Mouse (Mus musculus) CH12.LX (cell line): ENCODE data around the gene Pirb. TPM values are rescaled to one million over a fixed set of nuclear protein-coding genes. Genes with fewer than 3 reads are reported as not detected.
"Not testable (repeated sequence)": the region's sequence is repeated elsewhere in the genome, so short reads cannot be mapped to it uniquely, and the experiment has no call there.

Source experiments
- DNase-seq: peaks from one replicate; pipeline ENCODE4 v3.0.0-alpha.2; 2013; ENCODE audit errors: extremely low read depth
- H3K27ac ChIP-seq: 2 replicates; pipeline ENCODE4 v1.5.1; 2012; ENCODE audit warnings: low read depth, mild to moderate bottlenecking, control low read depth, moderate library complexity; ENCODE audit not compliant: insufficient read depth
- H3K27me3 ChIP-seq: replicated peaks from 2 replicates; pipeline ENCODE3; 2012; ENCODE audit warnings: inconsistent platforms
- H3K36me3 ChIP-seq, 2 experiments: replicated peaks in 1 of 2; 2 replicates each; pipeline versions ENCODE3 to v1.6.1; 2012; ENCODE audit warnings: inconsistent platforms in 1 of 2, low read length in 1 of 2, mild to moderate bottlenecking in 1 of 2, mixed read lengths in 1 of 2, moderate library complexity in 1 of 2; ENCODE audit not compliant: control insufficient read depth in 1 of 2, insufficient read depth in 1 of 2
- H3K4me1 ChIP-seq, 2 experiments: 2 replicates each; pipeline ENCODE4 v1.6.1; 2012; ENCODE audit warnings: inconsistent platforms in 1 of 2, moderate library complexity in 1 of 2; ENCODE audit not compliant: insufficient read depth in 2 of 2, control insufficient read depth in 1 of 2
- H3K4me2 ChIP-seq: 2 replicates; pipeline ENCODE4 v1.6.1; 2012; ENCODE audit warnings: low read depth, mild to moderate bottlenecking, control low read depth; ENCODE audit not compliant: poor library complexity, insufficient read depth, severe bottlenecking
- H3K4me3 ChIP-seq, 3 experiments: fragments of 150-350 bp in 1 of 3; sonication (generic) in 1 of 3; replicated peaks in 1 of 3; 2 replicates each; pipeline versions ENCODE3 to v1.5.1; 2011 to 2012; ENCODE audit warnings: low read depth in 2 of 3, low read length in 2 of 3, mild to moderate bottlenecking in 2 of 3, moderate library complexity in 2 of 3, control low read depth in 1 of 3, improper control_type of control experiment in 1 of 3, inconsistent platforms in 1 of 3, mixed read lengths in 1 of 3; ENCODE audit not compliant: poor library complexity in 1 of 3
- H3K79me2 ChIP-seq: replicated peaks from 2 replicates; pipeline ENCODE4 v1.6.1; 2012; ENCODE audit warnings: mild to moderate bottlenecking, moderate library complexity; ENCODE audit not compliant: control insufficient read depth, poor library complexity, insufficient read depth, severe bottlenecking; ENCODE audit errors: extremely low read depth
- H3K9ac ChIP-seq: 2 replicates; pipeline ENCODE4 v1.6.1; 2012; ENCODE audit warnings: low read depth, mild to moderate bottlenecking, control low read depth, moderate library complexity; ENCODE audit not compliant: insufficient read depth
- H3K9me3 ChIP-seq: replicated peaks from 2 replicates; pipeline ENCODE3; 2012; ENCODE audit warnings: low read length, inconsistent platforms, mixed read lengths
- ETS1 ChIP-seq: conservative IDR thresholded peaks from 2 replicates; pipeline ENCODE4 v1.6.1; 2012; ENCODE audit warnings: low read depth, mild to moderate bottlenecking, inconsistent platforms, low read length, improper control_type of control experiment, moderate library complexity
- JUND ChIP-seq: conservative IDR thresholded peaks from 2 replicates; pipeline ENCODE4 v1.6.1; 2011; ENCODE audit warnings: low read depth, low read length, improper control_type of control experiment
- MAX ChIP-seq: IDR thresholded peaks from 2 replicates; pipeline ENCODE4 v1.6.1; 2011; ENCODE audit warnings: low read length, improper control_type of control experiment
- PAX5 ChIP-seq: IDR thresholded peaks from 2 replicates; pipeline ENCODE4 v1.6.1; 2012; ENCODE audit warnings: low read length, inconsistent platforms, mixed read lengths
- POLR2A ChIP-seq: IDR thresholded peaks from 2 replicates; pipeline ENCODE4 v1.6.1; 2011; ENCODE audit warnings: low read depth, mild to moderate bottlenecking, improper control_type of control experiment, low read length
- POLR2AphosphoS2 ChIP-seq: IDR thresholded peaks from 2 replicates; pipeline ENCODE4 v1.6.1; 2011; ENCODE audit warnings: low read depth, low read length, improper control_type of control experiment
- RCOR1 ChIP-seq: conservative IDR thresholded peaks from 2 replicates; pipeline ENCODE4 v1.6.1; 2012; ENCODE audit warnings: low read depth, mild to moderate bottlenecking, inconsistent platforms, low read length, improper control_type of control experiment
- TBP ChIP-seq: conservative IDR thresholded peaks from 2 replicates; pipeline ENCODE4 v1.6.1; 2011; ENCODE audit warnings: low read depth, low read length, improper control_type of control experiment
- TCF12 ChIP-seq: IDR thresholded peaks from 2 replicates; pipeline ENCODE4 v1.6.1; 2014; ENCODE audit warnings: low read depth, mild to moderate bottlenecking, inconsistent platforms, low read length, improper control_type of control experiment
- USF2 ChIP-seq: conservative IDR thresholded peaks from 2 replicates; pipeline ENCODE4 v1.6.1; 2011; ENCODE audit warnings: low read depth, low read length, improper control_type of control experiment
- dilution Hi-C: fragments of 300-500 bp; cut with MboI; formaldehyde crosslinking; loops from 2 replicates; pipeline ENCODE4 v1.14.3; 2020; ENCODE audit warnings: low sequenced_read_pairs; ENCODE audit not compliant: extremely low pct_unique_long_range_greater_than_20kb, extremely low pct_ligation_motif_present
- in situ Hi-C: fragments of 300-500 bp; cut with MboI; formaldehyde crosslinking; loops from 3 replicates; pipeline ENCODE4 v1.14.3; 2019; ENCODE audit warnings: low sequenced_read_pairs, low pct_ligation_motif_present, low pct_unique_long_range_greater_than_20kb, mixed read lengths
- polyA plus RNA-seq: library from polyadenylated mRNA; unstranded; fragments of >175 nt; gene quantifications from 2 replicates; pipeline ENCODE4 v1.2.1, GENCODE M21; 2012; ENCODE audit warnings: low read depth; ENCODE audit not compliant: insufficient read length
- total RNA-seq, 2 experiments: library from RNA; depleted of rRNA; stranded (reverse); fragments of 300-350 nt in 1 of 2; fragments of >200 nt in 1 of 2; gene quantifications; 2 replicates each; pipeline ENCODE4 v1.2.3; 2012 to 2014

The Pirb gene
- total RNA-seq (2012; rRNA removed) (1.7 and 2.8 TPM in 2 replicates), total RNA-seq (2014; rRNA removed) (4.2 and 5.0 TPM in 2 replicates), polyA plus RNA-seq (9.0 and 10.7 TPM in 2 replicates)

- H3K27me3 ChIP-seq, H3K4me1 ChIP-seq, in situ Hi-C loops, dilution Hi-C loops, DNase-seq, H3K9me3 ChIP-seq, H3K36me3 ChIP-seq, H3K4me3 ChIP-seq, H3K9ac ChIP-seq, H3K4me2 ChIP-seq, H3K27ac ChIP-seq, H3K79me2 ChIP-seq: not testable (repeated sequence)
Observed at GRCm38 (mm10) chr7:3720268-3720667, at the start of gene Pirb. Gene Pirb (minus strand): TSS chr7:3720391.

- H3K36me3 ChIP-seq, H3K9ac ChIP-seq, H3K9me3 ChIP-seq, in situ Hi-C loops, H3K27me3 ChIP-seq, H3K4me1 ChIP-seq, H3K4me2 ChIP-seq, H3K27ac ChIP-seq, DNase-seq, dilution Hi-C loops, H3K79me2 ChIP-seq, H3K4me3 ChIP-seq: not testable (repeated sequence)
Observed at GRCm38 (mm10) chr7:3732675-3733074, 12.5 kb upstream of the Pirb start.

- H3K4me3 ChIP-seq, dilution Hi-C loops, H3K27ac ChIP-seq, in situ Hi-C loops, H3K4me2 ChIP-seq, DNase-seq, H3K79me2 ChIP-seq, H3K9ac ChIP-seq, H3K27me3 ChIP-seq, H3K9me3 ChIP-seq, H3K4me1 ChIP-seq, H3K36me3 ChIP-seq: not testable (repeated sequence)
Observed at GRCm38 (mm10) chr7:3725459-3725858, 5.3 kb upstream of the Pirb start.

GRCm38 (mm10) chr7:3715249-3715648 lies 4.9 kb downstream of the Pirb start:
- no peaks in the 10 kb centered on the region for H3K27me3 ChIP-seq
- H3K36me3 ChIP-seq = peaks cover 0 to 25% of the 10 kb centered on the region in 2 experiments
- TF ChIP-seq TCF12 (no peak), ETS1 (no peak), JUND (no peak), RCOR1 (no peak), USF2 (no peak), MAX (no peak), POLR2A (no peak), TBP (no peak), POLR2AphosphoS2 (no peak), PAX5 (no peak)
- H3K79me2 ChIP-seq = no peaks in the 10 kb centered on the region
- no peaks in the 10 kb centered on the region for H3K9me3 ChIP-seq
- no peak for DNase-seq
- H3K9ac ChIP-seq = no peak overlapping the region
- dilution Hi-C loops (no loop called here), in situ Hi-C loops (no loop called here)
- no peak overlapping the region for H3K27ac ChIP-seq
- H3K4me3 ChIP-seq = no peak overlapping the region
- no peak overlapping the region for H3K4me2 ChIP-seq
- peaks cover 11 to 40% of the 10 kb centered on the region in 2 experiments for H3K4me1 ChIP-seq
